Mouse (Mus musculus): ENCODE data around the gene Srebf1. TPM values are rescaled to one million over a fixed set of nuclear protein-coding genes. Genes with fewer than 3 reads are reported as not detected.

Srebf1 gene
- polyA plus RNA-seq, 1 experiment from 2014 or later = 70.9 TPM

GRCm38 (mm10) chr11:60153936-60154335 is 68.4 kb downstream of the Srebf1 start:
- no peak overlapping the region for H3K9ac ChIP-seq (replicated peaks; ENCODE audit: low read depth, low read length)
- peaks cover 15% of the 10 kb centered on the region for H3K36me3 ChIP-seq (ENCODE audit: control insufficient read depth, insufficient read depth, low read length)
- H3K27ac ChIP-seq (ENCODE audit: low read length) = no peak overlapping the region
- H3K4me2 ChIP-seq (replicated peaks; ENCODE audit: low read depth, low read length) = no peak overlapping the region
- H3K4me1 ChIP-seq (ENCODE audit: control insufficient read depth, insufficient read depth, low read length) = no peaks in the 10 kb centered on the region
- ATAC-seq (ENCODE audit: insufficient number of reproducible peaks, insufficient read depth, low FRiP score, low read depth) = no peak
- 90% methylated on average over 3 of the region's 3 CpGs for WGBS
- no peaks in the 10 kb centered on the region for H3K27me3 ChIP-seq (ENCODE audit: control insufficient read depth, insufficient read depth, low read length)
- H3K9me3 ChIP-seq (ENCODE audit: control insufficient read depth, low read depth, low read length) = no peaks in the 10 kb centered on the region
- H3K4me3 ChIP-seq (ENCODE audit: low read depth, low read length) = no peak overlapping the region

DNA sequence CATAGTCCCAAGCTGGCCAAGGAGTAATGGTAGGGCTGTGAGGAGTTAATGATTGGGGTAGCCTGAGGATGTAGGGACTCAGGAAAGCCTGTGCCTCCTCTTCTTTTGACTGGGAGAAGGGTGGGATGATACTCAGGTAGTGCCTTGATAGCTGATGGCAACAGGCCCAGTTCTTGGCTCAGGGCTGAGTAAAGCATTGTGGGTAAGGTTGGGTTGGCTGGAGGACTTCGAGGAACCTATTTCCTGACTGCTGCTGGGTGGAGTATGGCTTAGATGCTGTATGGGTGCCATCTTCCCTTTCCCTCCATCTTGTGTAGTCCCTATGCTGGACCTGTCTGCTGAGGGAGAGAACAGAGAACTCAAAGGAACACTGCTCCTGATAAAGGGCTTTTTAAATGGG is 70.0 kb downstream of the Srebf1 start:
- no peak for ATAC-seq (ENCODE audit: insufficient number of reproducible peaks, insufficient read depth, low FRiP score, low read depth)
- WGBS = 69% methylated on average over 1 of the region's 1 CpGs

GRCm38 (mm10) chr11:60150677-60151076 is 71.7 kb downstream of the Srebf1 start:
- no peak overlapping the region for H3K27ac ChIP-seq (ENCODE audit: low read length)
- H3K4me2 ChIP-seq (replicated peaks; ENCODE audit: low read depth, low read length) = no peak overlapping the region
- peaks cover 23% of the 10 kb centered on the region for H3K36me3 ChIP-seq (ENCODE audit: control insufficient read depth, insufficient read depth, low read length)
- 0 out of 2 replicates have a peak, but pooled peaks cover 7% of the 10 kb centered on the region for H3K4me1 ChIP-seq (ENCODE audit: control insufficient read depth, insufficient read depth, low read length)
- no peaks in the 10 kb centered on the region for H3K9me3 ChIP-seq (ENCODE audit: control insufficient read depth, low read depth, low read length)
- no peak overlapping the region for H3K9ac ChIP-seq (replicated peaks; ENCODE audit: low read depth, low read length)
- 79% methylated on average over 3 of the region's 3 CpGs for WGBS
- H3K4me3 ChIP-seq (ENCODE audit: low read depth, low read length) = no peak overlapping the region
- no peaks in the 10 kb centered on the region for H3K27me3 ChIP-seq (ENCODE audit: control insufficient read depth, insufficient read depth, low read length)
- ATAC-seq (ENCODE audit: insufficient number of reproducible peaks, insufficient read depth, low FRiP score, low read depth) = no peak

More for the DNA sequence above, 70.0 kb downstream of the Srebf1 start:
- Histone ChIP-seq H3K27ac (ENCODE audit: low read length) (no peak overlapping the region), H3K4me2 (replicated peaks; ENCODE audit: low read depth, low read length) (no peak overlapping the region), H3K9me3 (ENCODE audit: control insufficient read depth, low read depth, low read length) (no peaks in the 10 kb centered on the region), H3K27me3 (ENCODE audit: control insufficient read depth, insufficient read depth, low read length) (no peaks in the 10 kb centered on the region), H3K9ac (replicated peaks; ENCODE audit: low read depth, low read length) (no peak overlapping the region), H3K36me3 (ENCODE audit: control insufficient read depth, insufficient read depth, low read length) (peaks cover 19% of the 10 kb centered on the region), H3K4me1 (ENCODE audit: control insufficient read depth, insufficient read depth, low read length) (0 out of 2 replicates have a peak, but pooled peaks cover 7% of the 10 kb centered on the region), H3K4me3 (ENCODE audit: low read depth, low read length) (no peak overlapping the region)

Small RNAs within 50 kb of the gene (microRNA-seq; reads per million reads assigned to microRNA genes)
- gene Mir6921 = not detected
- not detected for gene Mir6922

Other genes starting within 250 kb of the Srebf1 start
- 6.7 and 8.3 TPM in 2 replicates for gene Pemt, start 176.1 kb downstream of the Srebf1 start, polyA plus RNA-seq (2014; fragmentation: Nextera tagmentation; extraction: Ambion mirVana)
- gene Rai1, start 117.6 kb downstream of the Srebf1 start, polyA plus RNA-seq (2014; fragmentation: Nextera tagmentation; extraction: Ambion mirVana) = 29.1 and 30.6 TPM in 2 replicates
- 22.2 and 22.7 TPM in 2 replicates for gene Tom1l2, start 130.3 kb upstream of the Srebf1 start, polyA plus RNA-seq (2014; fragmentation: Nextera tagmentation; extraction: Ambion mirVana)
- gene Drc3, start 130.7 kb upstream of the Srebf1 start, polyA plus RNA-seq (2014; fragmentation: Nextera tagmentation; extraction: Ambion mirVana) = 0.98 and 1.8 TPM in 2 replicates
- 27.0 and 28.0 TPM in 2 replicates for gene Gid4, start 194.6 kb upstream of the Srebf1 start, polyA plus RNA-seq (2014; fragmentation: Nextera tagmentation; extraction: Ambion mirVana)
- 50.7 TPM in 2 replicates for gene Atpaf2, start 195.9 kb upstream of the Srebf1 start, polyA plus RNA-seq (2014; fragmentation: Nextera tagmentation; extraction: Ambion mirVana)
- gene Drg2, start 232.0 kb upstream of the Srebf1 start, polyA plus RNA-seq (2014; fragmentation: Nextera tagmentation; extraction: Ambion mirVana) = 98.8 and 110 TPM in 2 replicates
- gene Myo15, start 246.8 kb upstream of the Srebf1 start, polyA plus RNA-seq (2014; fragmentation: Nextera tagmentation; extraction: Ambion mirVana) = 0.13 and 0.21 TPM in 2 replicates

All from stomach, embryonic 14.5 days (tissue).